Mouse (Mus musculus) embryonic facial prominence, embryonic 14.5 days (tissue): ENCODE measurements around the gene Slc9a9. TPM values are rescaled to one million over a fixed set of nuclear protein-coding genes. Genes with fewer than 3 reads are reported as not detected.
A peak's percentile ranks its signal among the peaks of the same experiment; 100 is the strongest.

ENCODE experiments used
- ATAC-seq: fragments of 200-750 bp; cut with Nextera tagmentation; 2 replicates; pipeline ENCODE4 v1.8.0; 2017; ENCODE audit warnings: low read depth, moderate number of reproducible peaks, moderate TSS enrichment
- DNase-seq: peaks from one replicate; pipeline ENCODE4 v3.0.0-alpha.2; 2015; ENCODE audit warnings: low spot score
- H3K27ac ChIP-seq: fragments of 300-500 bp; sonication (generic); replicated peaks from 2 replicates; pipeline ENCODE4 v1.5.1; 2014; ENCODE audit warnings: low read depth, mild to moderate bottlenecking, low read length, moderate library complexity
- H3K27me3 ChIP-seq: fragments of 300-500 bp; sonication (generic); replicated peaks from 2 replicates; pipeline ENCODE4 v1.6.1; 2014; ENCODE audit warnings: low read length; ENCODE audit not compliant: control insufficient read depth, insufficient read depth
- H3K36me3 ChIP-seq: fragments of 300-500 bp; sonication (generic); 2 replicates; pipeline ENCODE4 v1.6.1; 2014; ENCODE audit warnings: low read length, mixed read lengths; ENCODE audit not compliant: control insufficient read depth, insufficient read depth
- H3K4me1 ChIP-seq: fragments of 300-500 bp; sonication (generic); 2 replicates; pipeline ENCODE4 v1.6.1; 2014; ENCODE audit warnings: antibody characterized with exemption, low read length; ENCODE audit not compliant: control insufficient read depth, insufficient read depth
- H3K4me2 ChIP-seq: fragments of 300-500 bp; sonication (generic); 2 replicates; pipeline ENCODE4 v1.6.1; 2014; ENCODE audit warnings: low read depth, mild to moderate bottlenecking, low read length, moderate library complexity, mixed read lengths
- H3K4me3 ChIP-seq: fragments of 300-500 bp; sonication (generic); 2 replicates; pipeline ENCODE4 v1.5.1; 2014; ENCODE audit warnings: low read depth, mild to moderate bottlenecking, low read length
- H3K9ac ChIP-seq: fragments of 300-500 bp; sonication (generic); 2 replicates; pipeline ENCODE4 v1.6.1; 2014; ENCODE audit warnings: low read depth, mild to moderate bottlenecking, low read length, moderate library complexity, mixed read lengths
- H3K9me3 ChIP-seq: fragments of 300-500 bp; sonication (generic); 2 replicates; pipeline ENCODE4 v1.6.1; 2016; ENCODE audit warnings: low read length; ENCODE audit not compliant: control insufficient read depth
- WGBS: fragments of 180-500 bp; shearing (Covaris S2); extraction: QIAGEN DNeasy Blood & Tissue Kit; methylation state at CpG from one replicate; pipeline ENCODE4 v1.1.7; 2014; 5-methylcytosine and 5-hydroxymethylcytosine counted together
- polyA plus RNA-seq: library from polyadenylated mRNA; unstranded; fragments of >200 nt; fragmentation: Nextera tagmentation; extraction: Ambion mirVana; gene quantifications from 2 replicates; pipeline ENCODE4 v1.2.1, GENCODE M21; 2014

Gene Slc9a9
- polyA plus RNA-seq, 1 experiment from 2014 or later, result 6.5 TPM

GRCm38 (mm10) chr9:94732136-94732535 is 62.4 kb downstream of the Slc9a9 start:
- H3K9me3 ChIP-seq, result no peaks in the 10 kb centered on the region
- no peaks in the 10 kb centered on the region for H3K4me1 ChIP-seq
- no peak overlapping the region for H3K27ac ChIP-seq
- H3K4me2 ChIP-seq, result no peak overlapping the region
- no peak overlapping the region for H3K9ac ChIP-seq
- whole genome bisulfite sequencing, result 73% methylated on average over 6 of the region's 6 CpGs
- H3K4me3 ChIP-seq, result no peak overlapping the region
- H3K36me3 ChIP-seq, result no peaks in the 10 kb centered on the region
- DNase-seq (no peak), ATAC-seq (no peak)
- H3K27me3 ChIP-seq, result no peaks in the 10 kb centered on the region

GRCm38 (mm10) chr9:94732599-94733287 is 63.0 kb downstream of the Slc9a9 start:
- Histone ChIP-seq H3K4me2 (no peak overlapping the region), H3K4me1 (no peaks in the 10 kb centered on the region), H3K27me3 (no peaks in the 10 kb centered on the region), H3K36me3 (no peaks in the 10 kb centered on the region), H3K9ac (no peak overlapping the region), H3K27ac (no peak overlapping the region), H3K4me3 (no peak overlapping the region), H3K9me3 (no peaks in the 10 kb centered on the region)
- peak; percentile 62; the same call in 1 of the 2 replicates for ATAC-seq
- WGBS, result 57% methylated on average over 8 of the region's 8 CpGs
- peak; percentile 40 for DNase-seq

- H3K4me2 ChIP-seq, result no peak overlapping the region
- no peaks in the 10 kb centered on the region for H3K36me3 ChIP-seq
- H3K4me3 ChIP-seq, result no peak overlapping the region
- H3K9ac ChIP-seq, result no peak overlapping the region
- H3K27ac ChIP-seq, result no peak overlapping the region
- no peaks in the 10 kb centered on the region for H3K4me1 ChIP-seq
- H3K9me3 ChIP-seq, result no peaks in the 10 kb centered on the region
- ATAC-seq, result no peak
- WGBS, result 56% methylated on average over 1 of the region's 1 CpGs
- no peaks in the 10 kb centered on the region for H3K27me3 ChIP-seq
- no peak for DNase-seq
These were observed 64.6 kb downstream of the Slc9a9 start for GRCm38 (mm10) chr9:94734320-94734719.

GRCm38 (mm10) chr9:94737226-94737625 is 67.5 kb downstream of the Slc9a9 start:
- peaks cover 5% of the 10 kb centered on the region; the same call in 1 of the 2 replicates for H3K4me1 ChIP-seq
- H3K9ac ChIP-seq, result no peak overlapping the region
- no peak overlapping the region for H3K27ac ChIP-seq
- H3K27me3 ChIP-seq, result no peaks in the 10 kb centered on the region
- WGBS, result 60% methylated on average over 5 of the region's 5 CpGs
- no peak for DNase-seq
- no peak for ATAC-seq
- no peak overlapping the region for H3K4me2 ChIP-seq
- no peak overlapping the region for H3K4me3 ChIP-seq
- no peaks in the 10 kb centered on the region for H3K9me3 ChIP-seq
- no peaks in the 10 kb centered on the region for H3K36me3 ChIP-seq

- ATAC-seq (0 out of 2 replicates have a peak, but pooled peaks have one; percentile 44), DNase-seq (peak; percentile 89)
- H3K36me3 ChIP-seq, result no peaks in the 10 kb centered on the region
- 40% methylated on average over 6 of the region's 6 CpGs for WGBS
- no peak overlapping the region for H3K4me2 ChIP-seq
- no peak overlapping the region for H3K4me3 ChIP-seq
- no peaks in the 10 kb centered on the region for H3K27me3 ChIP-seq
- H3K4me1 ChIP-seq, result peaks cover 5% of the 10 kb centered on the region; the same call in 1 of the 2 replicates
- H3K9ac ChIP-seq, result no peak overlapping the region
- H3K27ac ChIP-seq, result no peak overlapping the region
- no peaks in the 10 kb centered on the region for H3K9me3 ChIP-seq
These were observed 69.1 kb downstream of the Slc9a9 start for GRCm38 (mm10) chr9:94738555-94739427.

GRCm38 (mm10) chr9:94740841-94741240 is 71.1 kb downstream of the Slc9a9 start:
- no peaks in the 10 kb centered on the region for H3K27me3 ChIP-seq
- WGBS, result 66% methylated on average over 3 of the region's 3 CpGs
- H3K4me2 ChIP-seq, result no peak overlapping the region
- H3K4me1 ChIP-seq, result peaks cover 5% of the 10 kb centered on the region; the same call in 1 of the 2 replicates
- DNase-seq (no peak), ATAC-seq (no peak)
- H3K36me3 ChIP-seq, result no peaks in the 10 kb centered on the region
- no peak overlapping the region for H3K4me3 ChIP-seq
- no peak overlapping the region for H3K27ac ChIP-seq
- no peaks in the 10 kb centered on the region for H3K9me3 ChIP-seq
- H3K9ac ChIP-seq, result no peak overlapping the region

- DNase-seq, result no peak
- no peaks in the 10 kb centered on the region for H3K36me3 ChIP-seq
- H3K27me3 ChIP-seq, result no peaks in the 10 kb centered on the region
- H3K4me3 ChIP-seq, result no peak overlapping the region
- ATAC-seq, result no peak
- H3K9me3 ChIP-seq, result no peaks in the 10 kb centered on the region
- no peak overlapping the region for H3K9ac ChIP-seq
- H3K4me1 ChIP-seq, result peaks cover 5% of the 10 kb centered on the region; the same call in 1 of the 2 replicates
- no peak overlapping the region for H3K4me2 ChIP-seq
- WGBS, result 89% methylated on average over 1 of the region's 1 CpGs
- H3K27ac ChIP-seq, result no peak overlapping the region
These were observed 73.6 kb downstream of the Slc9a9 start for GRCm38 (mm10) chr9:94743291-94743690.

- Histone ChIP-seq H3K27me3 (no peaks in the 10 kb centered on the region), H3K9me3 (no peaks in the 10 kb centered on the region), H3K9ac (no peak overlapping the region), H3K27ac (no peak overlapping the region), H3K4me3 (no peak overlapping the region), H3K4me2 (no peak overlapping the region), H3K36me3 (no peaks in the 10 kb centered on the region), H3K4me1 (peaks cover 6% of the 10 kb centered on the region)
- no peak for DNase-seq
- 74% methylated on average over 2 of the region's 2 CpGs for WGBS
- ATAC-seq, result no peak
These were observed 78.8 kb downstream of the Slc9a9 start for GRCm38 (mm10) chr9:94748503-94748902.
